Mouse (Mus musculus): ENCODE measurements around the gene Carmil2. TPM values are rescaled to one million over a fixed set of nuclear protein-coding genes. Genes with fewer than 3 reads are reported as not detected.

Gene Carmil2
- total and polyA plus RNA-seq, 3 experiments = 0.16 to 1.4 (median 0.25) TPM

DNA sequence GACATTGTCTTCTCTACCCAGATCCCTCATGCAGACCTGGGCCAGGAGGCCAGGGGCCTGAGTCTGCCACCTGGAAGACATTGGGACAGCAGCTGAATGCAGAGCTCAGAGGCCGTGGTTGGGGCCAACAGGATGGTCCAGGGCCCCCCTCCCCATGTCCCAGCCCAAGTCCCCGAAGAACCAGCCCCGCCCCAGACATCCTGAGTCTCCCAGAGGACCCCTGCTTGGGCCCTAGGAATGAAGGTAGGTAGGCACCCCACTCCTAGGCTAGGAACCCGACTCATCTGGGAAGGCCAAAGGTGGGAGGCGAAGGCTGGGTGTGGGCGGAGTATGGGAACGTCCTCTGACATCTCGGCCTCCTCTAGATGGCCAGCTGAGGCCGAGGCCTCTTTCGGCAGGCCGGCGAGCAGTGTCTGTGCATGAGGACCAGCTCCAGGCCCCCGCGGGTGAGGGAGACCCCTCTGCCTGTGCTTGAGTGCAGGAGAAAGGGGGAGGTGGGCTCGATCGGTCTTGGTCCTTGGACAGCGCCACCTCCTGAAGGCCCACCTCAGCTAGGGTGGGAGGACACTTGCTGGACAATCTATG lies 11.2 kb downstream of the Carmil2 start:
- H3K9ac ChIP-seq (ENCODE audit: low read depth, low read length) = no peak overlapping the region
- H3K27me3 ChIP-seq (ENCODE audit: control insufficient read depth, insufficient read depth, low read length) = no peaks in the 10 kb centered on the region
- no peaks in the 10 kb centered on the region for H3K79me2 ChIP-seq (replicated peaks; ENCODE audit: control insufficient read depth, insufficient read depth, low read length)
- TF ChIP-seq EP300 (IDR thresholded peaks at IDR 0.05; ENCODE audit: insufficient read depth, low read depth, low read length) (no peak), CTCF (IDR thresholded peaks at IDR 0.05) (no peak), POLR2A (IDR thresholded peaks at IDR 0.05; ENCODE audit: insufficient read depth, low read depth, low read length) (no peak)
- peaks cover 6% of the 10 kb centered on the region for H3K4me1 ChIP-seq (ENCODE audit: control insufficient read depth, insufficient read depth, low read length)
- no peaks in the 10 kb centered on the region for H3K36me3 ChIP-seq (ENCODE audit: control insufficient read depth, insufficient read depth, low read length)
- WGBS = 89% methylated on average over 17 of the region's 17 CpGs
- intact Hi-C loops (cut with DNase I) = no loop called here
- no peak for DNase-seq
- no peak overlapping the region for H3K4me3 ChIP-seq
- no peak overlapping the region for H3K27ac ChIP-seq

DNA sequence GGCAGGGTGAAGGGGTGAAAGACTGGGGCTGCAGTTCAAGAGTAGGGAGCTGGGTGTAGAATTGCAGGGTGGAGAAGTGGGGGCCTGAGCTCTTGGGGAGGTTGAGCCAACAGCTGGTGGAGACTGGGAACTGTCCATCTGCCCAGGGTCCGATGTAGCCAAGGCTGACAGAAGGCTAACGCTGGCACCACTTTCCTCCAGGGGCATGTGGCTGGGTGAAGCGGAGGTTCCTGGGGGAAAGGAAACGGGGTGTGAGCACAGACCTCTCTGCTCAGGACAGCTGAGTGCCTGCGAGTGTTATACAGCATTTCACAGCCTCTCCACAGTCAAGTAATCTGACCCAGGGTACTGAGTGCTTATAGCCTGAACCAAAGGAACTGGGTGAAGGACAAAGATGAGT lies 12.7 kb downstream of the Carmil2 start:
- Histone ChIP-seq H3K4me1 (ENCODE audit: control insufficient read depth, insufficient read depth, low read length) (peaks cover 6% of the 10 kb centered on the region), H3K36me3 (ENCODE audit: control insufficient read depth, insufficient read depth, low read length) (no peaks in the 10 kb centered on the region), H3K9ac (ENCODE audit: low read depth, low read length) (no peak overlapping the region), H3K4me3 (no peak overlapping the region), H3K79me2 (replicated peaks; ENCODE audit: control insufficient read depth, insufficient read depth, low read length) (no peaks in the 10 kb centered on the region), H3K27me3 (ENCODE audit: control insufficient read depth, insufficient read depth, low read length) (no peaks in the 10 kb centered on the region), H3K27ac (no peak overlapping the region)
- TF ChIP-seq EP300 (IDR thresholded peaks at IDR 0.05; ENCODE audit: insufficient read depth, low read depth, low read length) = no peak
- no peak for TF ChIP-seq POLR2A (IDR thresholded peaks at IDR 0.05; ENCODE audit: insufficient read depth, low read depth, low read length)
- no peak for TF ChIP-seq CTCF (IDR thresholded peaks at IDR 0.05)
- no peak for DNase-seq
- intact Hi-C loops (cut with DNase I) = no loop called here
- WGBS = 94% methylated on average over 5 of the region's 5 CpGs

DNA sequence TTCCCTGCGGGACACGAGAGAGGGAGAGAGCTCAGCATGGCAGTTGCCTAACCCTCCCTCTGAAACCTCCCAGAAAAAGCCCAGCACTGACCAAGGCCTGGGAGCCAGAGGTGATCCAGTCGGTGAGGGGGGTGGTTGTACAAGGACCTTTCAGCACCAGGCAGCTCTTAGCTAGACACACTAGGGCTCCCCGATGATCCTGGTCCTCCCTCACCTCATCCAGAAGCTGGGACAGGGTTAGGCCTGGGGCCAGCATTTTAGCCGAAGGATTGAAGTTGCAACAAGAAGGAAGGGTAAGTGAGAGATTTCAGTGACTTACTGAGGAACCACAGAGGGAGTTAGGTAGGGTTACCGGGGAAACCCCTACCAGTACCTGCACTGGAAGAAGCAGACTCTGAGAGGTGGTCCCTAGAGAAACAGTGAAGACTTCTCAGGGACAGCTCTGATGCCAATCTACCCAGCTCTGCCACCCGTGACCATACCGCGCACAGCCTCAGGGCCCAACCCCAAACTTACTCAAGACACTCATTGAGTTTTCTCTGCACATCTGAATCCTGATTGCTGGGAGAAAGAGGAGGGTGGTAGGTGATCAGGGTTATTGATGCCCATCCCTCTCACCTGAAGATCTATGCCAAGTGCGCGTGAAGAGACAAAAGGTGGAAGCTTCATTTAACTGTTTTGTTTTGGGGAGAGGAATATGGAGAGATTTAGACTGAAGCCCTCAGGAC lies 13.6 kb downstream of the Carmil2 start:
- no peaks in the 10 kb centered on the region for H3K36me3 ChIP-seq (ENCODE audit: control insufficient read depth, insufficient read depth, low read length)
- TF ChIP-seq EP300 (IDR thresholded peaks at IDR 0.05; ENCODE audit: insufficient read depth, low read depth, low read length) (no peak), CTCF (IDR thresholded peaks at IDR 0.05) (no peak), POLR2A (IDR thresholded peaks at IDR 0.05; ENCODE audit: insufficient read depth, low read depth, low read length) (no peak)
- no peak overlapping the region for H3K4me3 ChIP-seq
- no peaks in the 10 kb centered on the region for H3K79me2 ChIP-seq (replicated peaks; ENCODE audit: control insufficient read depth, insufficient read depth, low read length)
- 94% methylated on average over 11 of the region's 11 CpGs for WGBS
- H3K4me1 ChIP-seq (ENCODE audit: control insufficient read depth, insufficient read depth, low read length) = peaks cover 3% of the 10 kb centered on the region
- intact Hi-C loops (cut with DNase I) = loop anchor here (2.0 to 5.0 kb wide), 3 partner anchors 62 to 313 kb away; partner anchors contain the start of genes Agrp, Ctcf, Ddx28 and Pskh1
- H3K9ac ChIP-seq (ENCODE audit: low read depth, low read length) = no peak overlapping the region
- H3K27ac ChIP-seq = no peak overlapping the region
- DNase-seq = no peak
- no peaks in the 10 kb centered on the region for H3K27me3 ChIP-seq (ENCODE audit: control insufficient read depth, insufficient read depth, low read length)

DNA sequence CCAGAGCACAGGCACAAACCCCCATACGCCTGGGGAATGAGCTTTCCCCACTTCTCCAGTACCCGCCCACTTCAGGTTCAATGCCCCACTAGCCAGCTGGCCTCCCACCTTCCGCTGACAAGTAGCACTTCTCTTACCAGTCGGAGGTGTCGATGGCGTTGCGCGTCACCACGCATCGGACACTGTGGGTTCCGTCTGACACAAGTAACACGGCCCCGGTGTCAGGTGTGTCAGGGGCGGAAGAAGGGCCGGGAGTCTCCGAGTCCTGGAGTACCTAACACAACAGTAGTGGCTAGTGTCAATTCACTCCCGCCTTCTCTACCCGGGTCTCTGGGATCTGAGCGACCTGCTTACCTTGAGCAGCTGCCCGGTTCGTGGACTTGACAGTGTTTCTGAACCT lies 14.5 kb downstream of the Carmil2 start:
- no peaks in the 10 kb centered on the region for H3K79me2 ChIP-seq (replicated peaks; ENCODE audit: control insufficient read depth, insufficient read depth, low read length)
- peak overlapping the region; percentile 86 for H3K9ac ChIP-seq (ENCODE audit: low read depth, low read length)
- peak overlapping the region; percentile 92 for H3K27ac ChIP-seq
- peaks cover 3% of the 10 kb centered on the region for H3K4me1 ChIP-seq (ENCODE audit: control insufficient read depth, insufficient read depth, low read length)
- TF ChIP-seq EP300 (IDR thresholded peaks at IDR 0.05; ENCODE audit: insufficient read depth, low read depth, low read length) (0 out of 2 replicates have a peak, but pooled peaks have one; percentile 18), POLR2A (IDR thresholded peaks at IDR 0.05; ENCODE audit: insufficient read depth, low read depth, low read length) (no peak), CTCF (IDR thresholded peaks at IDR 0.05) (no peak)
- intact Hi-C loops (cut with DNase I) = loop anchor here (2.0 to 5.0 kb wide), 3 partner anchors 63 to 312 kb away; partner anchors contain the start of genes Agrp, Ctcf, Ddx28 and Pskh1
- H3K4me3 ChIP-seq = peak overlapping the region; percentile 85
- no peaks in the 10 kb centered on the region for H3K27me3 ChIP-seq (ENCODE audit: control insufficient read depth, insufficient read depth, low read length)
- no peaks in the 10 kb centered on the region for H3K36me3 ChIP-seq (ENCODE audit: control insufficient read depth, insufficient read depth, low read length)
- under 1% methylated on average over 21 of the region's 21 CpGs for WGBS
- no peak for DNase-seq

DNA sequence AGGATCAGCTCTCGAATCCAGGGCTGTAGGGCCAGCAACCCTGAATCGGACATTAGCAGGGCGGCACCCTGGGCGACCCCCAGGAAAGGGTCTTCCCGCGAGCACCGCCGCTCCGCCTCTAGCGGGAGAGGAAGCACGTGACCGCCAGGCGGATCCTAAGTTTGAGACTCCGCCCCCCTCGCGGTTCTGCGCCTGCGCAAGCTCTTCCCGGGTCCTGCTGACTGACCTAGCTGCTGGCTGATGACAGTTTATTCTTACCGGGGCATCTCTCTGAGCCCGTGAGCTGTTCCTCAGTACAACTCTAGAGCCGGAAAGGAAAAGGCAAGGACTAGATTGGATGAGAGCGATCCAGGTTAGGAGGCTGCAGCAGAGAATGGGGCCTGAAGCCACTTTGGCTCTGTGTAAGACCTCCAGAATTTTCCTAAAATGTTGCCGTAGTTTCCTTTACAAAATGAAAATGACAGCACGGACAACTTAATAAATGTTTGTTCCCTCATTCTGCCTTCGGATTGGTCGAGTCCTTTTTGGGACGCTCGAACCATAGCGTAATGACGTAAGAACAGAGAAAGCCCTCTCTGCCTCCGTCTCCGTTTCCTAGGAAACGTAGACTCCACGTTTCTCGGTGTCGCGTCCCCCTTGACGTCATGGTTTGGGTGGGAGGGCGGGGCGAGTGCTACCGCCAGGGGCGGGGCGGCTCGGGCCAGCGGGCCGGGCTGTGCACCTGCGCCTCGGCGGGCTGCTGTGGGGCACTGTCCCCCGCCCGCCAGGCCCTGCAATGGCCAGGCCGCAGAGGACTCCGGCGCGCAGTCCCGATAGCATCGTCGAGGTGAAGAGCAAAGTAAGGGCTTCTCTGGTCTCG lies 15.1 kb downstream of the Carmil2 start, which contains the start of the genes Acd and Pard6a:
Gene Acd, minus strand, starts transcription at position 137 of the 859 bp plus-strand sequence.
Gene Pard6a, plus strand, starts transcription at position 183 of the 859 bp plus-strand sequence.
- H3K4me3 ChIP-seq = peak within 1 kb of the TSS; percentile 85
- TF ChIP-seq POLR2A (IDR thresholded peaks at IDR 0.05; ENCODE audit: insufficient read depth, low read depth, low read length) (peak; percentile 90), CTCF (IDR thresholded peaks at IDR 0.05) (peak; percentile 25; the same call in 1 of the 2 replicates), EP300 (IDR thresholded peaks at IDR 0.05; ENCODE audit: insufficient read depth, low read depth, low read length) (0 out of 2 replicates have a peak, but pooled peaks have one; percentile 2)
- no peaks in the 10 kb centered on the region for H3K79me2 ChIP-seq (replicated peaks; ENCODE audit: control insufficient read depth, insufficient read depth, low read length)
- WGBS = under 1% methylated on average over 60 of the region's 60 CpGs
- H3K9ac ChIP-seq (ENCODE audit: low read depth, low read length) = peak within 1 kb of the TSS; percentile 86
- no peaks in the 10 kb centered on the region for H3K27me3 ChIP-seq (ENCODE audit: control insufficient read depth, insufficient read depth, low read length)
- intact Hi-C loops (cut with DNase I) = loop anchor here (2.0 to 5.0 kb wide), 3 partner anchors 64 to 311 kb away; partner anchors contain the start of genes Agrp, Ctcf, Ddx28 and Pskh1
- H3K27ac ChIP-seq = peak within 1 kb of the TSS; percentile 92
- H3K36me3 ChIP-seq (ENCODE audit: control insufficient read depth, insufficient read depth, low read length) = no peaks in the 10 kb centered on the region
- H3K4me1 ChIP-seq (ENCODE audit: control insufficient read depth, insufficient read depth, low read length) = peaks cover 3% of the 10 kb centered on the region
- peak; percentile 95 to 97 for DNase-seq

All from heart, adult 2 months (tissue).